Mouse (Mus musculus) hindbrain, embryonic 16.5 days (tissue): ENCODE measurements around the gene Slc7a5. TPM values are rescaled to one million over a fixed set of nuclear protein-coding genes. Genes with fewer than 3 reads are reported as not detected.

Experiments used
- ATAC-seq: fragments of 200-750 bp; cut with Nextera tagmentation; 2 replicates; pipeline ENCODE4 v1.8.0; 2017; ENCODE audit warnings: moderate TSS enrichment, moderate library complexity
- H3K27ac ChIP-seq: fragments of 300-500 bp; sonication (generic); 2 replicates; pipeline ENCODE4 v1.5.1; 2014; ENCODE audit warnings: low read depth, mild to moderate bottlenecking, control low read depth, low read length, moderate library complexity
- H3K27me3 ChIP-seq: fragments of 300-500 bp; sonication (generic); replicated peaks from 2 replicates; pipeline ENCODE4 v1.6.1; 2014; ENCODE audit warnings: low read length; ENCODE audit not compliant: control insufficient read depth, insufficient read depth
- H3K36me3 ChIP-seq: fragments of 300-500 bp; sonication (generic); 2 replicates; pipeline ENCODE4 v1.6.1; 2014; ENCODE audit warnings: mild to moderate bottlenecking, low read length, moderate library complexity, mixed read lengths; ENCODE audit not compliant: control insufficient read depth, insufficient read depth
- H3K4me1 ChIP-seq: fragments of 300-500 bp; sonication (generic); 2 replicates; pipeline ENCODE4 v1.6.1; 2014; ENCODE audit warnings: low read depth, low read length; ENCODE audit not compliant: control insufficient read depth, insufficient read depth
- H3K4me2 ChIP-seq: fragments of 300-500 bp; sonication (generic); 2 replicates; pipeline ENCODE4 v1.6.1; 2014; ENCODE audit warnings: mild to moderate bottlenecking, low read length, control low read depth, moderate library complexity
- H3K4me3 ChIP-seq: fragments of 300-500 bp; sonication (generic); 2 replicates; pipeline ENCODE4 v1.5.1; 2014; ENCODE audit warnings: mild to moderate bottlenecking, low read length, control low read depth, moderate library complexity
- H3K9ac ChIP-seq: fragments of 300-500 bp; sonication (generic); 2 replicates; pipeline ENCODE4 v1.6.1; 2014; ENCODE audit warnings: low read depth, mild to moderate bottlenecking, control low read depth, low read length, moderate library complexity
- H3K9me3 ChIP-seq: fragments of 300-500 bp; sonication (generic); 2 replicates; pipeline ENCODE4 v1.6.1; 2014; ENCODE audit warnings: mild to moderate bottlenecking, low read length, moderate library complexity; ENCODE audit not compliant: control insufficient read depth
- WGBS: fragments of 180-500 bp; shearing (Covaris S2); extraction: QIAGEN DNeasy Blood & Tissue Kit; methylation state at CpG from one replicate; pipeline ENCODE4 v1.1.7; 2014; 5-methylcytosine and 5-hydroxymethylcytosine counted together
- polyA plus RNA-seq: library from polyadenylated mRNA; unstranded; fragments of >200 nt; fragmentation: Nextera tagmentation; extraction: Ambion mirVana; gene quantifications from 2 replicates; pipeline ENCODE4 v1.2.1, GENCODE M21; 2015

Gene Slc7a5
- polyA plus RNA-seq, 1 experiment from 2014 or later, result 44.9 TPM

DNA sequence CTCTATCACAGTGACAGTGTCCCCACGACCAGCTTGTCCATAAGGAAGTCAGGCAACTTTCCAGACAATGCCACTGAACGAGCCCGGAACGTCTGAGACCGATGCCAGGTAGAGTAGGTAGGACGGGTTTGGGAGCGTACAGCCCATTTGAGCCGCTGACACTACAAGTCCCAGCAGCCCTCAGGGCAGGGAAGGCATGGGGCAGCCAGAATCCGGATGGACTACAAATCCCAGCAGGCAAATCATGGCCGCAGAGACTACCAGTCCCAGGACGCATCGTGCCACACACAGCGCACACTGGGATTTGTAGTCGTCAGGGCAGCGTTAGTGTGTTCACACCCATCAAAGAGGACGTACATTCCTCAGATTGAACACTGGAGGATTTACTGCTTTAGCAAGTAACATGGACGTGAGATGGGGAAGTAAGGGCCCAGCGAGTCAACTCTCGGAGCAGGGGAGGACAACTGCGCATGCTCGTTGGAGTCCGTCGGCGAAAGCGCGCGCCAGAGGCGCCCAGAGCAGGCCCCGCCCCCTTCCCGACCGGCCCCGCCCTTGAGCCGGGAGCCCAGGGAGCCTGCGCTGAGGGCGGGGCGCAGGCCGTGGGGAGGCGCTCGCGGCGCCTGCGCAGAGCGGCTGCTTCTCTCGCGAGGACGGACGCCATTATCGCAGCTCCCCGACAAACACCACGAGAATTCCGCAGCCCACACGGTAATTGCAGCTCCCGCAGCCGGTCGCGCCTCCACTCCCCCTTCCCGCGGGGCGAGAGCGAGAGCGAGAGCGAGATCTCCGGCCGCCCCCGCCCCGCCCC is 42.7 kb upstream of the Slc7a5 start:
- H3K9ac ChIP-seq, result peak overlapping the region; percentile 95
- H3K36me3 ChIP-seq, result no peaks in the 10 kb centered on the region; the same call in 1 of the 2 replicates
- peak; percentile 97 for ATAC-seq
- H3K4me2 ChIP-seq, result peak overlapping the region; percentile 52
- H3K27me3 ChIP-seq, result no peaks in the 10 kb centered on the region
- WGBS, result 0% methylated on average over 47 of the region's 66 CpGs
- peak overlapping the region; percentile 89 for H3K4me3 ChIP-seq
- peak overlapping the region; percentile 97 for H3K27ac ChIP-seq
- peaks cover 37% of the 10 kb centered on the region for H3K4me1 ChIP-seq
- H3K9me3 ChIP-seq, result no peaks in the 10 kb centered on the region

DNA sequence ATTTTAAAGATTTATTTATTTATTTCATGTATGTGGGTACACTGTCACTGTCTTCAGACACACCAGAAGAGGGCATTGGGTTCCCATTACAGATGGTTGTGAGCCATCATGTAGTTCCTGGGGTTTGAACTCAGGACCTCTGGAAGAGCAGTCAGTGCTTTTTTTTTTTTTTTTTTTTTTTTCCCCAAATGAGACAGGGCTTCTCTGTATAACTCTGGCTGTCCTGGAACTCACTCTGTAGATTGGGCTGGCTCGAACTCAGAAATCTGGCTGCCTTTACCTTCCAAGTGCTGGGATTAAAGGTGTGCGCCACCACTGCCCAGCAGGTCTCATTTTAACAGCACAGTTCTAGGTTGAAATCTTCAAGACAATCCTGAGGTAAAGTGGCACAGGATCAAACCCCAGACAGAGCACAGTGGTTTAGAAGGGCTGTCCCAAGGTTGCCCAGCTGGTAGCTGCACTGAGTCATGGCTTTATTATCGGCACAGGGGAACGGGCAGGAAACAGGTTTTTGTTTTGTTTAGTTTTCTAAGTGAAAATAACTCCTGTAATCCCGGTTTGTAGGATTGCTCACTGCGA is 41.8 kb upstream of the Slc7a5 start, which contains the start of gene Banp:
Gene Banp (plus strand): TSS at position 529 of the 579 bp plus-strand sequence.
- Histone ChIP-seq H3K36me3 (no peaks in the 10 kb centered on the region; the same call in 1 of the 2 replicates), H3K9me3 (no peaks in the 10 kb centered on the region), H3K4me3 (peak within 1 kb of the TSS; percentile 89), H3K9ac (peak within 1 kb of the TSS; percentile 95), H3K4me1 (peaks cover 37% of the 10 kb centered on the region), H3K27ac (peak within 1 kb of the TSS; percentile 97), H3K27me3 (no peaks in the 10 kb centered on the region), H3K4me2 (peak within 1 kb of the TSS; percentile 71)
- ATAC-seq, result 0 out of 2 replicates have a peak, but pooled peaks have one; percentile 0
- 73% methylated on average over 6 of the region's 6 CpGs for WGBS

DNA sequence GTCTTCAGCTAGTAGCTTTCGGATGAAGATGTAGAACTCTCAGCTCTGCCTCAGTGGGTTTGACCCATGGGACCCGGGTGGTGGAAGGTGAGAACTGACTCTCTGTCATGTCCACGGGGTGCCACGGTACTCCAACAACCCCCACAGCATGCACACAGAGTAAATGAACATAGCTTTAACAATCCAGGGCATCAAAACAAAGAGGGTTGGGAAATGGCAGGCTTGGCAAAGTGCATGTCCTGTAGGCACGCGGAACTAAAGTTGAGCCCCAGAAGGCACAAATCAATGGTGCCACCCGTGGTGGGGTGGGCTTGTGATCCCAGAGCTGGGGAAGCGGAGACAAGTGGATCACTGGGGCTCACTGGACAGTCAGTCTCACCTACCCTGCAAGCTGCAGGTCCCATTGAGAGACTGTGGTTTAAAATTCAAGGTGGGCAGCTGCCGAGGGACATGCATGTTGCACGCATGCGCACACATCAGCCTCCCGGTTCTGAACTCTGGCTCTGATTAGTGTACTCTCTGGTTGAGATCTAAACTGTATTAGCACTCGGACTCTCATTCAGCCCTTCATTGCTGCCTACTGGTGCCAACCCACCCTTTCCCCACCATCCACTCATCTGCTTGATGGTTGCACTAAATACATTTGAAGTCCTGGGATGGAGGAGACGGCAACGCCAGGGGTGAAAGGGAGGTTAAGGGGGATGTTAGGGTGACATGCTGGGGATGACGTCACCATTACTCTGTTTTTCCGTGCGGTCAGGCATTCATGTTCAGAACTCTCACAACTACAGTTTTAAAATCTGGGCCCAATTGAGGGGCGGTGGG is 41.0 kb upstream of the Slc7a5 start:
- Histone ChIP-seq H3K27ac (peak overlapping the region; percentile 55; the same call in 1 of the 2 replicates), H3K4me1 (peaks cover 37% of the 10 kb centered on the region), H3K4me2 (peak overlapping the region; percentile 71), H3K36me3 (no peaks in the 10 kb centered on the region), H3K4me3 (peak overlapping the region; percentile 39), H3K9me3 (no peaks in the 10 kb centered on the region), H3K9ac (peak overlapping the region; percentile 57), H3K27me3 (no peaks in the 10 kb centered on the region)
- 59% methylated on average over 19 of the region's 19 CpGs for WGBS
- no peak for ATAC-seq

DNA sequence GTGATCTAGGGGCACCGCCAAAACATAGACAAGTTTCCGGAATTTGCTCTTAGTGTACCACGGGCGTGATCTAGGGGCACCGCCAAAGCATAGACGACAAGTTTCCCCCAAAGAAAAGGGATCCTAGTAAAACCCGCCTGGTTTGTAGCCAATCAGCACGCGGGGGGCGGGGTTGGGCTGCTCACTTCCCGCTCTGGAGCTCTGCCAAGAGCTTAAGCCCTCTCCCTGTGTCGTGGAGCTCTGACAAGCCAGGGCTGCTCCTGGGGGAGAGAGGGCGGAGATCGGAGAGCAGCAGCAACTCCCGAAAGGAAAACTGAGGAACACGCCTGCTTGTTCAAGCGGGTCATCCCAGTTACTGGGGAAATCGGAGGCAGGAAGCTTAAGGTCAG is 40.3 kb upstream of the Slc7a5 start:
- under 1% methylated on average over 18 of the region's 18 CpGs for WGBS
- H3K27ac ChIP-seq, result peak overlapping the region; percentile 71; the same call in 1 of the 2 replicates
- no peaks in the 10 kb centered on the region for H3K27me3 ChIP-seq
- peak overlapping the region; percentile 57 for H3K9ac ChIP-seq
- H3K4me1 ChIP-seq, result peaks cover 35% of the 10 kb centered on the region
- H3K36me3 ChIP-seq, result no peaks in the 10 kb centered on the region
- peak overlapping the region; percentile 71 for H3K4me2 ChIP-seq
- H3K4me3 ChIP-seq, result peak overlapping the region; percentile 39
- H3K9me3 ChIP-seq, result no peaks in the 10 kb centered on the region
- ATAC-seq, result peak; percentile 12; the same call in 1 of the 2 replicates

DNA sequence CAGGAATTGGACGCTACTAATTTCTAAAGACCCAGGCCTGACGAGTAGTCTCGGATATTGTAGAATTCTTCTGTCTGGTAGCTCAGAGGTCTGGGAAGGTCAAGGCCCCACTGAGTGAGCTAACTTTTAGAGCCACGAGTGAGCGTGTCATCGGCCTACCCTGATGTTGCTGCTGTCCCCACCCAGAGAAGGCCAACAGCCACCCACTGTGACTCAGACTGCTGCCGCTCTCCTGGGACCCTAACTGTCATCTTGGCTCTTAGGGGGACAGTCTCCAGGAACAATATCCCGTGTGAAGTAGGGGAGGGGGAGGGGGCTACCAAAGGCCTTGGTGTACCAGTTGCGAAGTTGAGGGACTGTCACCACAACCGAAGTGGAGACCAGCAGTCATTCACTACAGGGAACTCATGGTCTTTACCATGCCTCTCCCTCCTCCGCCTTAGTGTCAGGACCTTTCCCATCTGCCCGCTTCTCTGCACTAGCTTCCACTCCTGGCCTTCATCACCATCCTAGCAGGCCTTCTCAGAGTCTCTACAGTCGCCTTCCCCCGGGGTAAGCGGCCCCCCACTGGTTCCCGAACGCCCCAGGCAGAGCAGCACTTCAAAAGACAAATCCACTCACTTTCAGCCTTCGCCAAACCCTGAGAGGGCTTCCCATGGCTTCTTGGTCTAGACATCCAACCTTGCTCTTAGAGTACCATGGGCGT is 39.7 kb upstream of the Slc7a5 start:
- WGBS, result 28% methylated on average over 19 of the region's 19 CpGs
- Histone ChIP-seq H3K9ac (peak overlapping the region; percentile 4; the same call in 1 of the 2 replicates), H3K4me1 (peaks cover 29% of the 10 kb centered on the region), H3K4me2 (peak overlapping the region; percentile 71), H3K9me3 (no peaks in the 10 kb centered on the region), H3K36me3 (no peaks in the 10 kb centered on the region), H3K27me3 (no peaks in the 10 kb centered on the region), H3K4me3 (peak overlapping the region; percentile 39), H3K27ac (peak overlapping the region; percentile 71; the same call in 1 of the 2 replicates)
- no peak for ATAC-seq

DNA sequence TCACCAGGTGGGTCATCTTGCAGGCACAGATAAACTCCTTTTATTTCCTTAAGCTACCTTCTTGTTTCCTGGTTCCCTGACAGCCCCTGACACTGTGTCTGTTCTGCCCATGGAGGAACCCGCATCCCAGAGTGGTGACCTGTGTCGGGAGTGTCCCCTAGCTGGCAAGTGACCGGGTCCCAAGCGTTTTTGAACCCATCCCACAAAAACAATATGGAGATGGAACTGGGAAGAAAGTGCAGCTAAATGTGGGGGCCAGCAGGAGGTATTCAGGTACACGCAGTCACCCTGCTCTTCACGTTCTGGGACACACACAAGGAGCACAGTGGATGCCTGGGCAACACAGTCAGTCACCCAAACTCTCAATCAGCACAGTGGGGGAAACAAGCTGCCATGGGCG is 38.9 kb upstream of the Slc7a5 start:
- Histone ChIP-seq H3K27ac (no peak overlapping the region), H3K9me3 (no peaks in the 10 kb centered on the region), H3K4me2 (no peak overlapping the region), H3K9ac (no peak overlapping the region), H3K4me3 (no peak overlapping the region), H3K4me1 (peaks cover 21% of the 10 kb centered on the region), H3K36me3 (no peaks in the 10 kb centered on the region), H3K27me3 (no peaks in the 10 kb centered on the region)
- 81% methylated on average over 7 of the region's 7 CpGs for WGBS
- no peak for ATAC-seq

DNA sequence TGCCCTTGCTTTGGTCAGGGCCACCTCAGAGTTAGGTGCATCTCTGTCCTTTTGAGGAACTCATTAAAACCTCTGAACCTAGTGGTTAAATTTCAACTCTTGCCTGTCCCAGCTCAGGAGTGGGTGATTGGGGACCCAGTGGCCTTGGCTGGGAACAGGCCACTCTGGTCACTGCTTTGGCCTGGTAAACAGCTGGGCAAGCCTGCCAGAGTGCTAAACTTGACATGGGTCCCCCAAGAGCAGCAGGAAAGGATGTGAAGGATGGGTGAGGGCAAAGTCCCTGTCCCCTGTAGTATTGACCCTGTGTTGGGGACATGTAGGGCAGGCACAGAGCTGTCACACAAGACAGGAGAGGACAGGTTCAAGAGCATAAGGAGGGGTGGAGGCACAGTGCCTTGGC is 37.3 kb upstream of the Slc7a5 start, which contains the start of gene Car5a:
Gene Car5a (minus strand): TSS at position 74 of the 400 bp plus-strand sequence.
- Histone ChIP-seq H3K27me3 (no peaks in the 10 kb centered on the region), H3K9me3 (no peaks in the 10 kb centered on the region), H3K4me3 (no peak within 1 kb of the TSS), H3K4me1 (peaks cover 19% of the 10 kb centered on the region), H3K9ac (no peak within 1 kb of the TSS), H3K36me3 (no peaks in the 10 kb centered on the region), H3K4me2 (no peak within 1 kb of the TSS), H3K27ac (no peak within 1 kb of the TSS)
- ATAC-seq, result no peak

DNA sequence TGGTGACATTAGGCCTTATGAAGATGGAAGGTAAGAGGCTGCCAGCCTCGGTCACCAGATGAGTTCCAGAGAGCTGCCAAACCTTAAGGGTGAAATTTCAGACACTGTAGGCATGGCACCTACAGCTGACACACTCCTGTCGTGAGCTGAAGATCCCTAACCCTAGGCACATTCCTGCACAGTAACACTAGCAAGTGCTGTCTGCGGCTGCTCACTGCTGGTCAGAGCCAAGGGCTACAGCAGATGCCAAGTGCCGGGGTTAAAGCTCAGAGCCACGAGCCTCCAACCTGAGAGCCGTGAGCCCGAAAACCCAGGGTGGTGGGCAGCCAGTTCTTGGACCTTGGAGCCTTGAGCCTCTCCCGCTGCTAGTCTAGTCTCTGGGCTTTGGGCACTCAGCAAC is 36.2 kb upstream of the Slc7a5 start:
- H3K9ac ChIP-seq, result no peak overlapping the region
- WGBS, result 89% methylated on average over 8 of the region's 8 CpGs
- H3K36me3 ChIP-seq, result no peaks in the 10 kb centered on the region
- H3K27ac ChIP-seq, result no peak overlapping the region
- ATAC-seq, result no peak
- H3K27me3 ChIP-seq, result no peaks in the 10 kb centered on the region
- no peak overlapping the region for H3K4me2 ChIP-seq
- peaks cover 16% of the 10 kb centered on the region for H3K4me1 ChIP-seq
- H3K4me3 ChIP-seq, result no peak overlapping the region
- no peaks in the 10 kb centered on the region for H3K9me3 ChIP-seq
